Mouse (Mus musculus): ENCODE measurements around the gene Cd300lf.

DNA sequence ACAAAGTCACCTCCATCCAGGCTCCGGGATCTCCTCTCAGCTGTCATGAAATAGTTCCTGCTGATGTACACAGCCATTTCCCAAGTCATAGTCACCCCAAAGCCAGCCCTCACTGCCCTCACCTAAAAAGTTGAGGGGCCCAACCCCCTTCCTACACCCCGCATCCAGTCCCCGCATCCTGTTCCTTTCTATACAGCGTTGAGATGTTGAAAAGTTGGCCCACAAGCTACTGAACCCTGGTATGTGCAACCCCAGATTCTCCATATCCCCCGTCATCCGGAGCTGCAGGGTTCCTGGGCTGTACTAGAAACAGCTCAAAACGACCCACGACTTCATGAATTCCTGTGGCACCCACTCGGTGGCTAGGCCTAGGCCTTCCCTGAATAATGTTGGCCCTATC lies 19.3 kb upstream of the Cd300lf start:
- TF ChIP-seq CTCF (IDR thresholded peaks at IDR 0.05; ENCODE audit: borderline replicate concordance, extremely low read depth, insufficient read depth, insufficient read length) (no peak), POLR2A (IDR thresholded peaks at IDR 0.05; ENCODE audit: borderline replicate concordance, extremely low read depth, insufficient read depth, insufficient read length, poor library complexity, severe bottlenecking) (no peak)

All from brain, embryonic 14.5 days (tissue).